Mouse (Mus musculus): ENCODE measurements at regions not wholly inside any gene's neighbourhood (a gene's known extent, or its start where the extent isn't known, plus 50 kb on each side); places are given as distances from the start of the nearest gene placed in this dataset.

DNA sequence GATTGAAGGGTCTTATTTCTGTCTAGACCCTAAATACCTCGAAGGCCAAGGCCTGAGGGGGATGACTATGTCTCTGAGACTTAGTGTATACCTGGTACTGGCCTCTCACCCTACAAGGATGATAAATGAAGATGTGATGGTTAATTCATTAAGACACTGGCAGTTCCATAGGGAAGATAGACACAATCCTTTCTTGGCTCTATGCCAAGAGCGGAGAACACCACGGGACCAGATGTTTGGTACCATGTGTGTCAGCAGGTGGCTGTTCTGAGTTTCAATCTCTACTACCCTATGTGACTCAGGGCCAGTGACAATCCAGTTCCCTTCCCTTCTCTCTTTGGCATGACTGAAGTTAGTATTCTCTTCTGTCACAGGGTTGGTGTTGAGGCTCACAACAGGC, 1185.2 kb upstream of the A1bg start:
- TF ChIP-seq POLR2A (IDR thresholded peaks at IDR 0.05; ENCODE audit: insufficient read length, low read depth) (no peak), E2F4 (IDR thresholded peaks at IDR 0.05; ENCODE audit: insufficient read depth) (no peak), TCF12 (IDR thresholded peaks at IDR 0.05; ENCODE audit: insufficient read depth, poor library complexity, severe bottlenecking) (no peak), POLR2AphosphoS2 (IDR thresholded peaks at IDR 0.05; ENCODE audit: insufficient read length, low read depth) (no peak), MAX (IDR thresholded peaks at IDR 0.05; ENCODE audit: low read depth) (no peak), TCF3 (IDR thresholded peaks at IDR 0.05; ENCODE audit: insufficient read length, low read depth) (no peak), SRF (IDR thresholded peaks at IDR 0.05; ENCODE audit: control insufficient read depth, insufficient read length, low read depth) (no peak), MYOD1 (IDR thresholded peaks at IDR 0.05; ENCODE audit: control insufficient read depth in 1 of 3, insufficient read length in 2 of 3, low read depth in 2 of 3) (no peak), CEBPB (IDR thresholded peaks at IDR 0.05; ENCODE audit: insufficient read depth, poor library complexity, severe bottlenecking) (no peak)
